In the genomic region with DNA sequence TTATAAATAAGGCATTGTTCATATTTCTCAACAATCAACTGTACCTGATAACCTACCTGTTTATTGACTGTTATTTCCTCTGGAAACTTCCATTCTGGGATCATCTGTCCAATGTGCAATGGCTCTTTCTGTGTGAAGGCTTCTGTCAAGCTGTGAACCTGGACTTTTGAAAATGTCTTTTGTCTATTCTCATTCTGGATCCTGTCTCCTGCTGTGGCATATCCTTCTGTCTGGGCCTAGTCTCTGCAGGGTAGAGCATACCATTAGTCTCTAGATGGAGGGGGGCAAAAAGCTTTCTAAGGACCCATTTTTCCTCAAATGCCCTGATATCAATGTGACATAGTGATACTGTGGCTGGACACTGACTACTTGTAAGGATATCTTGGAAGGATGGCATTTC, we compare ENCODE assay signal across 22 mouse cellular contexts.
A peak's percentile ranks its signal among the peaks of the same experiment; 100 is the strongest.
DNase-seq lines count a peak whose midpoint lies in the region; ATAC-seq and TF ChIP-seq lines count a peak whose summit lies in the region.
"Had no signal": no experiment of that assay in that cellular context is flagged by ENCODE, and none has a peak within 500 bp of the region (broad histone marks: within the 10 kb centered on the region; RNA-seq: fewer than 3 reads in every experiment).

No protein-coding gene starts in this region.

- peaks cover 4% of the 10 kb centered on the region; the same call in 1 of the 2 replicates for H3K4me1 ChIP-seq in embryonic fibroblast, embryonic 13.5 days (ENCODE audit: control insufficient read depth, insufficient read depth, low read length)
- H3K4me1 ChIP-seq in forebrain, postnatal 0 days (ENCODE audit: insufficient read depth): no peaks in the 10 kb centered on the region
- H3K4me1 ChIP-seq: embryonic facial prominence, embryonic 13.5 days; embryonic facial prominence, embryonic 15.5 days; forebrain, embryonic 13.5 days; forebrain, embryonic 15.5 days had no signal

- no peaks in the 10 kb centered on the region for H3K9me3 ChIP-seq in forebrain, postnatal 0 days (ENCODE audit: low read length)
- H3K9me3 ChIP-seq: embryonic facial prominence, embryonic 13.5 days; embryonic facial prominence, embryonic 15.5 days; forebrain, embryonic 13.5 days; forebrain, embryonic 15.5 days had no signal

- ATAC-seq in forebrain, postnatal 0 days: no peak
- ATAC-seq: activated CD4-positive, CD25-positive, alpha-beta regulatory T cell, adult 4 months; CD4-positive, CD25-positive, alpha-beta regulatory T cell, adult 4 months; forebrain, embryonic 13.5 days; forebrain, embryonic 15.5 days; Patski had no signal

- peak; percentile 36 for DNase-seq in ES-CJ7 (ENCODE audit: low read depth, low spot score)
- DNase-seq in R1 (ENCODE audit: low read depth, low spot score): peak; percentile 92
- DNase-seq in forebrain, postnatal 0 days: no peak
- no peak for DNase-seq in layer of hippocampus, adult 9-10 months (ENCODE audit: low spot score)
- DNase-seq: adrenal gland, adult 8-10 months; adrenal gland, postnatal 14 days; adrenal gland, postnatal 36 days; B cell, adult 2 months; cerebellum, adult 11-12 months; cerebellum, adult 2 months; cerebellum, adult 9-10 months; cerebellum, postnatal 10 days; cerebellum, postnatal 25 days had no signal

- peak overlapping the region; percentile 90 for H3K27ac ChIP-seq in embryonic fibroblast, embryonic 13.5 days (ENCODE audit: insufficient read depth, low read length)
- no peak overlapping the region for H3K27ac ChIP-seq in forebrain, postnatal 0 days (ENCODE audit: low read depth, low read length)
- H3K27ac ChIP-seq: embryonic facial prominence, embryonic 13.5 days; embryonic facial prominence, embryonic 15.5 days; forebrain, embryonic 13.5 days; forebrain, embryonic 15.5 days had no signal

- H3K4me2 ChIP-seq in forebrain, postnatal 0 days (ENCODE audit: low read depth): no peak overlapping the region
- H3K4me2 ChIP-seq: embryonic facial prominence, embryonic 13.5 days; embryonic facial prominence, embryonic 15.5 days; forebrain, embryonic 13.5 days; forebrain, embryonic 15.5 days had no signal

- H3K36me3 ChIP-seq in forebrain, postnatal 0 days (ENCODE audit: insufficient read depth): no peaks in the 10 kb centered on the region
- H3K36me3 ChIP-seq: embryonic facial prominence, embryonic 13.5 days; embryonic facial prominence, embryonic 15.5 days; forebrain, embryonic 15.5 days had no signal

- H3K4me3 ChIP-seq in embryonic fibroblast, embryonic 13.5 days (ENCODE audit: insufficient read depth, low read length): no peak overlapping the region
- H3K4me3 ChIP-seq in forebrain, postnatal 0 days (ENCODE audit: low read depth, low read length): no peak overlapping the region
- H3K4me3 ChIP-seq: embryonic facial prominence, embryonic 13.5 days; embryonic facial prominence, embryonic 15.5 days; forebrain, embryonic 13.5 days; forebrain, embryonic 15.5 days had no signal

- no peak overlapping the region for H3K9ac ChIP-seq in forebrain, postnatal 0 days
- H3K9ac ChIP-seq: embryonic facial prominence, embryonic 13.5 days; embryonic facial prominence, embryonic 15.5 days; forebrain, embryonic 13.5 days; forebrain, embryonic 15.5 days had no signal

- TF ChIP-seq POLR2A in embryonic fibroblast, embryonic 13.5 days (IDR thresholded peaks at IDR 0.05; ENCODE audit: low read depth, low read length): no peak

- no peak for TF ChIP-seq CTCF in embryonic fibroblast, embryonic 13.5 days (IDR thresholded peaks at IDR 0.05; ENCODE audit: borderline replicate concordance, insufficient read depth, low read length)
- TF ChIP-seq CTCF in forebrain, postnatal 0 days (IDR thresholded peaks at IDR 0.05; ENCODE audit: low read depth): no peak

- no peaks in the 10 kb centered on the region for H3K27me3 ChIP-seq in forebrain, postnatal 0 days (ENCODE audit: insufficient read depth, low read length)
- H3K27me3 ChIP-seq: CH12.LX; embryonic facial prominence, embryonic 13.5 days; embryonic facial prominence, embryonic 15.5 days; forebrain, embryonic 13.5 days; forebrain, embryonic 15.5 days; Patski had no signal

Comparison
In these comparisons a context has a peak if more than half of its experiments do, and no peak if none do; other contexts are left out.
1. DNase-seq: peak in ES-CJ7 (single experiment) and R1 (single experiment); none in forebrain, postnatal 0 days (single experiment) and layer of hippocampus, adult 9-10 months (single experiment).